Mouse (Mus musculus) liver, adult 2 months (tissue): Measurements from ENCODE around the gene F2rl1.

ENCODE experiments used
- CTCF ChIP-seq: fragments of 200-500 bp; IDR thresholded peaks from 2 replicates; pipeline ENCODE4 v1.5.1; 2011; ENCODE audit warnings: low read depth, low read length, control low read depth
- POLR2A ChIP-seq: fragments of 200-500 bp; IDR thresholded peaks from 2 replicates; pipeline ENCODE4 v1.6.1; 2011; ENCODE audit warnings: low read length, control low read depth; ENCODE audit not compliant: insufficient read depth; ENCODE audit errors: extremely low read depth

DNA sequence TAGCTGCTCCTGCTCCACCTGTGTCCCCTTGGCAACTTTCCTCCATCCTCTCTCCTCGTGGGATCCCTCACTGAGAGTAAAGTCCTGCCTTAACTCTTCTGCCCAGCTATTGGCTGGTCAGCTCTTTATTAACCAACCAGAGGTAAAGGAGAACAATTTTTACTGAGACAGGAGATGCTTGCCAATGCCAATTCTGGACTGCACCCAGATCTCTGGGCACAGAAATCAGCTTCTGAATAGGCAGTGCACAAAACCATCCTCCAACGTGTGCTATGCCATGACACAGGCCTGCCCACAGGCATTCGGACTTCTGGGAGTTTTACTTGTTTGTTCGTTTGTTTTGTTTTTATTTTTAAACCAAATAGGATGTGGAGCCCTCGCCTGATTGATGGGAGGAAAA lies 13.0 kb upstream of the F2rl1 start:
- TF ChIP-seq POLR2A = no peak
- TF ChIP-seq CTCF = no peak
